Mouse (Mus musculus) forebrain, postnatal 0 days (tissue): ENCODE measurements around the gene Ipo13. TPM values are rescaled to one million over a fixed set of nuclear protein-coding genes. Genes with fewer than 3 reads are reported as not detected.

ENCODE experiments used
- ATAC-seq: fragments of 200-750 bp; cut with Nextera tagmentation; 2 replicates; pipeline ENCODE4 v1.8.0; 2017; ENCODE audit warnings: mild to moderate bottlenecking, moderate library complexity
- DNase-seq: peaks from one replicate; pipeline ENCODE4 v3.0.0-alpha.2; 2015
- H3K27ac ChIP-seq: fragments of 300-500 bp; sonication (generic); 2 replicates; pipeline ENCODE4 v1.5.1; 2014; ENCODE audit warnings: low read depth, mild to moderate bottlenecking, antibody characterized with exemption, low read length, moderate library complexity, mixed read lengths
- H3K27me3 ChIP-seq: fragments of 300-500 bp; sonication (generic); 2 replicates; pipeline ENCODE4 v1.6.1; 2014; ENCODE audit warnings: mild to moderate bottlenecking, low read length, mixed read lengths; ENCODE audit not compliant: insufficient read depth
- H3K36me3 ChIP-seq: fragments of 300-500 bp; sonication (generic); 2 replicates; pipeline ENCODE4 v1.6.1; 2014; ENCODE audit warnings: mild to moderate bottlenecking, moderate library complexity; ENCODE audit not compliant: insufficient read depth
- H3K4me1 ChIP-seq: fragments of 300-500 bp; sonication (generic); 2 replicates; pipeline ENCODE4 v1.6.1; 2014; ENCODE audit warnings: antibody characterized with exemption; ENCODE audit not compliant: insufficient read depth
- H3K4me2 ChIP-seq: fragments of 300-500 bp; sonication (generic); 2 replicates; pipeline ENCODE4 v1.6.1; 2014; ENCODE audit warnings: low read depth, mild to moderate bottlenecking, moderate library complexity
- H3K4me3 ChIP-seq: fragments of 300-500 bp; sonication (generic); 2 replicates; pipeline ENCODE4 v1.5.1; 2014; ENCODE audit warnings: low read depth, low read length, mixed read lengths
- H3K9ac ChIP-seq: fragments of 300-500 bp; sonication (generic); 2 replicates; pipeline ENCODE4 v1.6.1; 2014; ENCODE audit warnings: mild to moderate bottlenecking
- H3K9me3 ChIP-seq: fragments of 300-500 bp; sonication (generic); 2 replicates; pipeline ENCODE4 v1.6.1; 2016; ENCODE audit warnings: low read length
- CTCF ChIP-seq: sonication (generic); IDR thresholded peaks from 2 replicates; pipeline ENCODE4 v1.5.1; 2016; ENCODE audit warnings: antibody characterized with exemption, control low read depth, low read depth
- WGBS: fragments of 180-500 bp; shearing (Covaris S2); extraction: QIAGEN DNeasy Blood & Tissue Kit; methylation state at CpG from one replicate; pipeline ENCODE4 v1.1.7; 2014; 5-methylcytosine and 5-hydroxymethylcytosine counted together
- polyA plus RNA-seq: library from polyadenylated mRNA; unstranded; fragments of >200 nt; fragmentation: Nextera tagmentation; extraction: Ambion mirVana; gene quantifications from 2 replicates; pipeline ENCODE4 v1.2.1, GENCODE M21; 2015
- total RNA-seq: library from RNA; depleted of rRNA; stranded (reverse); fragments of >200 nt; gene quantifications from 2 replicates; pipeline ENCODE4 v1.2.3, GENCODE M21; 2014

The Ipo13 gene
- total and polyA plus RNA-seq, 2 experiments from 2014 or later, result 42.9 to 58.1 TPM

DNA sequence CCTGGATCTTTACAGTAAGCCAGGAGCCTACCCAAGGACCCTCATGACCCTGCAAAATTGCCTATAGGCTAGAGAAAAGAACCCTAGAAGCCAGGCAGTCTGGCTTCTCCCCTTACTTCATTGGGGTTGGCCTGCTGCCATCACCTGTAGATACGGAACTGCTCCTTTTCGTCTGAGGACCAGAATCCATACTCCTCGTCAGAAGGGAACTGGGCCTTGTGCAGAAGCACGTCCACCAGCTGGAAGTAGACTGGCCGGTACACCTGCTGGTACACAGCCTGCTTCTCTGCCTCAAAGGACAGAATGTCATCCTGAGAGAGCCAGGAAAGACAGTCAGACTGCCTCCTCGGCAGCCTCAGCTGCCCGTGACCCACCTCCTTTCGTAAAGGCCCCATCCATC lies 10.0 kb downstream of the Ipo13 start:
- Histone ChIP-seq H3K36me3 (peaks cover 56% of the 10 kb centered on the region), H3K4me1 (peaks cover 19% of the 10 kb centered on the region), H3K27ac (no peak overlapping the region), H3K4me2 (no peak overlapping the region), H3K27me3 (no peaks in the 10 kb centered on the region), H3K9ac (no peak overlapping the region), H3K4me3 (no peak overlapping the region), H3K9me3 (no peaks in the 10 kb centered on the region)
- DNase-seq, result no peak
- no peak for TF ChIP-seq CTCF
- ATAC-seq, result no peak
- WGBS, result 84% methylated on average over 8 of the region's 8 CpGs

DNA sequence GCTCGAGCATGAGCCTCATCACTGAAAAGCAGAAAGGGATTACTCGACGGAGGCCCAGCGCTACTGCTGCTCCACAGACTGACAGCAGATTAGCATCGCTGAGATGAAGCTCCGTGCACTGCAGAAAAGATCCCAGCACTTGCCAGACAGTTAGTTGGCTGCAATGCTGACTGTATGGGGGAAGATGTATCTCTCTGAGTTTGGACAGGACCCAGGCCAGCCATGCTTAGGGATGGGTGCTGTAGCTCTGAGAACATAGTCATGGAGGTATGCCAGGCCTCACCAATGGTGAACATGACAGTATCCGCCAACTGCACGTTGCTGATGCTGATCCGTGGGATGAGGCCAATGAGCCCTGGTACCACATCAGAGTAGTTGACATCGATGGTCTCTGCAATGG lies 10.7 kb downstream of the Ipo13 start:
- H3K4me1 ChIP-seq, result peaks cover 15% of the 10 kb centered on the region
- peaks cover 63% of the 10 kb centered on the region for H3K36me3 ChIP-seq
- DNase-seq, result no peak

DNA sequence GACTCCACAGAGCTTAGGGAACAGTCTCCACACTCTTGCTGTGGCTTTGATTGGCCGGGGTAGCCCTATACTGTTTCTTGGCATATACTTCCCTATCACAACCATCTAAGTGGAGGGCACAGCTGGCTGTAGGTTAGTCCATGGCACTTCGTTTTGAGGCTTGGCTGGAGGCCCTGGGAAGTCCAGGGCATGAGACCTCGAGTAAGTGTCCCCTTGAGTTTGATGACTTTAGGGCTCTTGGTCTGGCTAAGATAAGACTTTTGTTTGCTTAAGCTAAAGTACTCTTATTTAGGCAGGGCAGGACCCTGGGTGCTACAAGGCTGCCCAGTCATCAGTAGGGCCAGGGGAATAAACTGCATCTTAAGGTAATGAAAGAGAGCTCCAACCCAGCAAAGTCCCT lies 16.7 kb downstream of the Ipo13 start:
- Histone ChIP-seq H3K27ac (no peak overlapping the region), H3K4me2 (no peak overlapping the region), H3K4me3 (no peak overlapping the region), H3K36me3 (peaks cover 91% of the 10 kb centered on the region), H3K9me3 (no peaks in the 10 kb centered on the region), H3K4me1 (no peaks in the 10 kb centered on the region), H3K9ac (no peak overlapping the region), H3K27me3 (no peaks in the 10 kb centered on the region)
- no peak for ATAC-seq
- 90% methylated on average over 3 of the region's 3 CpGs for WGBS
- no peak for DNase-seq
- no peak for TF ChIP-seq CTCF

More for the DNA sequence above, 10.7 kb downstream of the Ipo13 start:
- Histone ChIP-seq H3K27me3 (no peaks in the 10 kb centered on the region), H3K4me3 (no peak overlapping the region), H3K9ac (no peak overlapping the region), H3K4me2 (no peak overlapping the region), H3K27ac (no peak overlapping the region), H3K9me3 (no peaks in the 10 kb centered on the region)
- 73% methylated on average over 10 of the region's 10 CpGs for WGBS
- ATAC-seq, result peak; percentile 65
- no peak for TF ChIP-seq CTCF

GRCm38 (mm10) chr4:117896031-117896430 lies 18.8 kb downstream of the Ipo13 start:
- Histone ChIP-seq H3K4me3 (no peak overlapping the region), H3K9ac (no peak overlapping the region), H3K27ac (no peak overlapping the region), H3K27me3 (no peaks in the 10 kb centered on the region), H3K4me1 (0 out of 2 replicates have a peak, but pooled peaks cover 5% of the 10 kb centered on the region), H3K9me3 (no peaks in the 10 kb centered on the region), H3K36me3 (peaks cover 70% of the 10 kb centered on the region), H3K4me2 (no peak overlapping the region)
- no peak for TF ChIP-seq CTCF
- ATAC-seq (no peak), DNase-seq (no peak)
- WGBS, result 98% methylated on average over 6 of the region's 6 CpGs

DNA sequence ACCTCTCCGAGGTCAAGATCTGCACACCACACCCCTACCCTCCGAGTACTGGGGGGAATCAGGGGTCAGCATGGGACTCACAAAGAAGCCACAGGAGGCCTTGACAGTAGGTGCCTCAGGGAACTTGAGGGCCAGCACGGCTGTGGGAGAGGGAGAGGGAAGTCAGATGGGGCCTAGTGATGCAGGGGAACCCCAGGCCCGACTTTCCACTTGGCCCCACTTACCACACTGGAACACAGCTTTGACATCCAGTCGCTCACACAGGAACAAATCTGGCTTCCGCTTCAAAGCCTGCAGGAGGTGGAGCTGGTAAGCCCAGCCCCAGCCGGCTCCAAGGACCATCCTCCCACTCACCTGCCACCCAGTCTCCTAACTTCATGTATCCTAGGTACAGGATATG lies 19.5 kb downstream of the Ipo13 start:
- Histone ChIP-seq H3K27ac (no peak overlapping the region), H3K4me3 (no peak overlapping the region), H3K4me1 (0 out of 2 replicates have a peak, but pooled peaks cover 6% of the 10 kb centered on the region), H3K9ac (no peak overlapping the region), H3K4me2 (no peak overlapping the region), H3K36me3 (peaks cover 64% of the 10 kb centered on the region), H3K9me3 (no peaks in the 10 kb centered on the region), H3K27me3 (no peaks in the 10 kb centered on the region)
- ATAC-seq, result no peak
- no peak for DNase-seq
- TF ChIP-seq CTCF, result no peak
- WGBS, result 84% methylated on average over 7 of the region's 7 CpGs

GRCm38 (mm10) chr4:117894601-117895000 lies 20.2 kb downstream of the Ipo13 start:
- Histone ChIP-seq H3K9me3 (no peaks in the 10 kb centered on the region), H3K27me3 (no peaks in the 10 kb centered on the region), H3K4me1 (0 out of 2 replicates have a peak, but pooled peaks cover 6% of the 10 kb centered on the region), H3K4me3 (no peak overlapping the region), H3K4me2 (no peak overlapping the region), H3K9ac (no peak overlapping the region), H3K27ac (no peak overlapping the region), H3K36me3 (peaks cover 57% of the 10 kb centered on the region)
- no peak for TF ChIP-seq CTCF
- DNase-seq (no peak), ATAC-seq (no peak)
- WGBS, result 94% methylated on average over 8 of the region's 8 CpGs

DNA sequence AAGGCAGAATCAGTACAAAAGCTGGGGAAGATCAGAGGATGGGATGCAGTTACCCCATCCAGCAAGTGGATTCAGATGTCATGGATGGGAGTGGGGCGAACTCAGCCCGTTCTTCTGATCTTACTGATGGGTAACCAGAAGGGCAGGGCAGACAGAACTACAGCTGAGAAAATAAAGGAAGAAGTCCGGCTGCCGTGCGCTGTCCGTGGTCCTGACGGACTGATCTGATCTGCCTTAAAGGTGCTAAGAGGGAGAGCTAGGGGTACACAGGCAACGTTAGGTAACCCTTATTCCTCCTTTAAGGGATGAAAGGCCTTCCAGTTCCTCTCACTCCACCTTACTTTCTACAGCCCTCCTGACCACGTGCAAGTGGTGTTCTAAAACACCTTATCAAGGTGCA lies 21.4 kb downstream of the Ipo13 start:
- no peak overlapping the region for H3K4me3 ChIP-seq
- H3K36me3 ChIP-seq, result peaks cover 52% of the 10 kb centered on the region
- DNase-seq, result no peak
- TF ChIP-seq CTCF, result no peak
- no peak overlapping the region for H3K4me2 ChIP-seq
- no peak overlapping the region for H3K9ac ChIP-seq
- no peaks in the 10 kb centered on the region for H3K27me3 ChIP-seq
- H3K27ac ChIP-seq, result no peak overlapping the region
- no peaks in the 10 kb centered on the region for H3K9me3 ChIP-seq
- H3K4me1 ChIP-seq, result 0 out of 2 replicates have a peak, but pooled peaks cover 6% of the 10 kb centered on the region
- 31% methylated on average over 9 of the region's 9 CpGs for WGBS
- no peak for ATAC-seq

GRCm38 (mm10) chr4:117891738-117892161 lies 23.0 kb downstream of the Ipo13 start, which contains the start of gene Dph2:
Dph2 (minus strand) TSS chr4:117892032.
- WGBS, result under 1% methylated on average over 21 of the region's 21 CpGs
- ATAC-seq (peak; percentile 93), DNase-seq (peak; percentile 93)
- Histone ChIP-seq H3K9me3 (no peaks in the 10 kb centered on the region), H3K4me1 (0 out of 2 replicates have a peak, but pooled peaks cover 6% of the 10 kb centered on the region), H3K4me3 (peak within 1 kb of the TSS; percentile 72), H3K27ac (no peak within 1 kb of the TSS), H3K36me3 (peaks cover 38% of the 10 kb centered on the region), H3K27me3 (no peaks in the 10 kb centered on the region), H3K9ac (peak within 1 kb of the TSS; percentile 57), H3K4me2 (peak within 1 kb of the TSS; percentile 94)
- TF ChIP-seq CTCF, result no peak
